In genomic region chr11:96711268-96711667, GRCm38 (mm10) we compare ENCODE assay signal across 17 mouse cellular contexts.
DNase-seq lines count a peak whose midpoint lies in the region; ATAC-seq and TF ChIP-seq lines count a peak whose summit lies in the region.
"Had no signal": no experiment of that assay in that cellular context is flagged by ENCODE, and none has a peak within 500 bp of the region (broad histone marks: within the 10 kb centered on the region; RNA-seq: fewer than 3 reads in every experiment).

No protein-coding gene starts in this region.

- peaks cover 15% of the 10 kb centered on the region for H3K4me1 ChIP-seq in hindbrain, embryonic 15.5 days (replicated peaks)
- H3K4me1 ChIP-seq in hindbrain, embryonic 10.5 days (replicated peaks): peaks cover 17% of the 10 kb centered on the region
- H3K4me1 ChIP-seq in liver, embryonic 14.5 days (replicated peaks; ENCODE audit: control insufficient read depth in 2 of 2, insufficient read depth in 2 of 2, low read length in 1 of 2): no peaks in the 10 kb centered on the region; a peak in 1 of 4 replicates
- H3K4me1 ChIP-seq in liver, embryonic 12.5 days: peaks cover 10% of the 10 kb centered on the region
- H3K4me1 ChIP-seq: embryonic facial prominence, embryonic 15.5 days had no signal

- no peak for DNase-seq in hindbrain, embryonic 10.5 days (ENCODE audit: low spot score)
- no peak for DNase-seq in liver, embryonic 14.5 days (ENCODE audit: low read depth in 3 of 3, low spot score in 3 of 3)
- no peak for DNase-seq in Patski (ENCODE audit: low read depth, low spot score)
- DNase-seq in kidney, postnatal 4 days: peak; percentile 31 to 46
- no peak for DNase-seq in spleen, adult 18-20 months
- DNase-seq: adrenal gland, postnatal 14 days; cerebellum, adult 8-10 months; heart, postnatal 10 days; lung, adult 18-20 months; right cerebral cortex, postnatal 4 days had no signal

- no peak for TF ChIP-seq EP300 in liver, embryonic 14.5 days (IDR thresholded peaks at IDR 0.05; ENCODE audit: low read depth)

- no peak overlapping the region for H3K4me3 ChIP-seq in hindbrain, embryonic 15.5 days
- no peak overlapping the region for H3K4me3 ChIP-seq in hindbrain, embryonic 10.5 days
- no peak overlapping the region for H3K4me3 ChIP-seq in liver, embryonic 14.5 days (ENCODE audit: insufficient read depth in 1 of 2, low read depth in 2 of 2, low read length in 2 of 2)
- no peak overlapping the region for H3K4me3 ChIP-seq in liver, embryonic 12.5 days
- H3K4me3 ChIP-seq: embryonic facial prominence, embryonic 15.5 days; forebrain, embryonic 13.5 days; limb, embryonic 12.5 days; neural tube, embryonic 12.5 days had no signal

- in situ Hi-C loops in Patski (cut with MboI; ENCODE audit: low pct_unique_long_range_greater_than_20kb): no loop called here

- peak; percentile 30; the same call in 1 of the 2 replicates for TF ChIP-seq CTCF in liver, embryonic 14.5 days (IDR thresholded peaks at IDR 0.05; ENCODE audit: low read depth)
- TF ChIP-seq CTCF in Patski (IDR thresholded peaks at IDR 0.05): peak; percentile 52

- 0 out of 2 replicates have a peak overlapping the region, but pooled peaks have one; percentile 25 for H3K27ac ChIP-seq in hindbrain, embryonic 15.5 days (replicated peaks)
- no peak overlapping the region for H3K27ac ChIP-seq in hindbrain, embryonic 10.5 days
- H3K27ac ChIP-seq in liver, embryonic 14.5 days: no peak overlapping the region
- no peak overlapping the region for H3K27ac ChIP-seq in liver, embryonic 12.5 days
- H3K27ac ChIP-seq: embryonic facial prominence, embryonic 15.5 days; forebrain, embryonic 13.5 days; limb, embryonic 12.5 days; neural tube, embryonic 12.5 days had no signal

- no peaks in the 10 kb centered on the region for H3K27me3 ChIP-seq in hindbrain, embryonic 15.5 days
- peaks cover 8% of the 10 kb centered on the region for H3K27me3 ChIP-seq in hindbrain, embryonic 10.5 days (ENCODE audit: insufficient read depth, poor library complexity, severe bottlenecking)
- H3K27me3 ChIP-seq in liver, embryonic 14.5 days (ENCODE audit: control insufficient read depth, insufficient read depth, low read length): no peaks in the 10 kb centered on the region
- H3K27me3 ChIP-seq in liver, embryonic 12.5 days (replicated peaks): peaks cover 11% of the 10 kb centered on the region; the same call in 1 of the 2 replicates
- H3K27me3 ChIP-seq in Patski: no peaks in the 10 kb centered on the region
- H3K27me3 ChIP-seq: embryonic facial prominence, embryonic 15.5 days; forebrain, embryonic 13.5 days; neural tube, embryonic 12.5 days had no signal

- H3K4me2 ChIP-seq in hindbrain, embryonic 15.5 days: no peak overlapping the region
- H3K4me2 ChIP-seq in liver, embryonic 14.5 days (ENCODE audit: low read depth): no peak overlapping the region
- H3K4me2 ChIP-seq in liver, embryonic 12.5 days: no peak overlapping the region
- H3K4me2 ChIP-seq: embryonic facial prominence, embryonic 15.5 days; forebrain, embryonic 13.5 days; limb, embryonic 12.5 days had no signal

- no peaks in the 10 kb centered on the region for H3K36me3 ChIP-seq in hindbrain, embryonic 15.5 days
- no peaks in the 10 kb centered on the region for H3K36me3 ChIP-seq in hindbrain, embryonic 10.5 days
- H3K36me3 ChIP-seq in liver, embryonic 14.5 days (replicated peaks; ENCODE audit: control insufficient read depth, insufficient read depth, low read depth): no peaks in the 10 kb centered on the region
- no peaks in the 10 kb centered on the region for H3K36me3 ChIP-seq in liver, embryonic 12.5 days
- H3K36me3 ChIP-seq: embryonic facial prominence, embryonic 15.5 days; limb, embryonic 12.5 days; neural tube, embryonic 12.5 days had no signal

- CTCF ChIA-PET in Patski (lab: Charles Lee): interaction anchor here (1.0 to 1.5 kb wide), 3 partner anchors 9 to 17 kb away, joined by 3 to 4 read pairs (median 3); no protein-coding TSS in a partner anchor

- H3K9ac ChIP-seq in hindbrain, embryonic 15.5 days: no peak overlapping the region
- H3K9ac ChIP-seq in liver, embryonic 14.5 days (replicated peaks): no peak overlapping the region
- H3K9ac ChIP-seq in liver, embryonic 12.5 days: no peak overlapping the region
- H3K9ac ChIP-seq: embryonic facial prominence, embryonic 15.5 days; forebrain, embryonic 13.5 days; limb, embryonic 12.5 days; neural tube, embryonic 12.5 days had no signal

- no peak for ATAC-seq in hindbrain, embryonic 15.5 days (ENCODE audit: low FRiP score, low read depth)
- ATAC-seq in liver, embryonic 14.5 days (ENCODE audit: insufficient read depth): no peak
- ATAC-seq in liver, embryonic 12.5 days: no peak
- ATAC-seq in Patski: no peak
- ATAC-seq: forebrain, embryonic 13.5 days; midbrain, embryonic 16.5 days had no signal

- 74% methylated on average over 5 of the region's 5 CpGs for WGBS in hindbrain, embryonic 15.5 days
- 77% methylated on average over 5 of the region's 5 CpGs for WGBS in hindbrain, embryonic 10.5 days
- WGBS in liver, embryonic 14.5 days (ENCODE audit: insufficient replicate concordance): 64% methylated on average over 5 of the region's 5 CpGs
- WGBS in liver, embryonic 12.5 days (ENCODE audit: insufficient replicate concordance): 61% methylated on average over 5 of the region's 5 CpGs

- no peaks in the 10 kb centered on the region for H3K9me3 ChIP-seq in hindbrain, embryonic 15.5 days
- H3K9me3 ChIP-seq in hindbrain, embryonic 10.5 days: no peaks in the 10 kb centered on the region
- no peaks in the 10 kb centered on the region for H3K9me3 ChIP-seq in liver, embryonic 14.5 days (ENCODE audit: control insufficient read depth, low read length)
- no peaks in the 10 kb centered on the region for H3K9me3 ChIP-seq in liver, embryonic 12.5 days (replicated peaks)
- H3K9me3 ChIP-seq: embryonic facial prominence, embryonic 15.5 days; forebrain, embryonic 13.5 days; limb, embryonic 12.5 days; neural tube, embryonic 12.5 days had no signal

- POLR2A ChIA-PET in Patski (lab: Charles Lee): interaction anchor here (0.9 kb wide), 1 partner anchor 37 kb away, joined by 3 read pairs; no protein-coding TSS in a partner anchor

Comparison
In these comparisons a context has a peak if more than half of its experiments do, and no peak if none do; other contexts are left out.
1. DNase-seq: peak in kidney, postnatal 4 days (2 of 2); none in hindbrain, embryonic 10.5 days (single experiment), liver, embryonic 14.5 days (0 of 3), Patski (single experiment) and spleen, adult 18-20 months (0 of 2).